Mouse (Mus musculus) kidney, embryonic 14.5 days (tissue): ENCODE results near the gene Sh2d2a. TPM values are rescaled to one million over a fixed set of nuclear protein-coding genes. Genes with fewer than 3 reads are reported as not detected.
"Not testable (repeated sequence)": the region's sequence is repeated elsewhere in the genome, so short reads cannot be mapped to it uniquely, and the experiment has no call there.

Source experiments
- ATAC-seq: fragments of 200-750 bp; cut with Nextera tagmentation; 2 replicates; pipeline ENCODE4 v1.8.0; 2017; ENCODE audit warnings: moderate number of reproducible peaks, mild to moderate bottlenecking, moderate TSS enrichment, moderate library complexity; ENCODE audit not compliant: low FRiP score, low TSS enrichment
- H3K27ac ChIP-seq: fragments of 300-500 bp; sonication (generic); 2 replicates; pipeline ENCODE4 v1.5.1; 2014; ENCODE audit warnings: low read depth, mild to moderate bottlenecking, low read length, moderate library complexity, mixed read lengths
- H3K27me3 ChIP-seq: fragments of 300-500 bp; sonication (generic); 2 replicates; pipeline ENCODE4 v1.6.1; 2014; ENCODE audit warnings: mild to moderate bottlenecking, low read length; ENCODE audit not compliant: control insufficient read depth, insufficient read depth
- H3K36me3 ChIP-seq: fragments of 300-500 bp; sonication (generic); 2 replicates; pipeline ENCODE4 v1.6.1; 2014; ENCODE audit warnings: low read length, mixed read lengths; ENCODE audit not compliant: control insufficient read depth, insufficient read depth
- H3K4me1 ChIP-seq: fragments of 300-500 bp; sonication (generic); 2 replicates; pipeline ENCODE4 v1.6.1; 2014; ENCODE audit warnings: low read length, mixed read lengths; ENCODE audit not compliant: control insufficient read depth, insufficient read depth
- H3K4me2 ChIP-seq: fragments of 300-500 bp; sonication (generic); replicated peaks from 2 replicates; pipeline ENCODE4 v1.6.1; 2014; ENCODE audit warnings: low read depth, mild to moderate bottlenecking, low read length
- H3K4me3 ChIP-seq: fragments of 300-500 bp; sonication (generic); 2 replicates; pipeline ENCODE4 v1.5.1; 2014; ENCODE audit warnings: mild to moderate bottlenecking, low read length
- H3K9ac ChIP-seq: fragments of 300-500 bp; sonication (generic); 2 replicates; pipeline ENCODE4 v1.6.1; 2014; ENCODE audit warnings: low read depth, mild to moderate bottlenecking, low read length, moderate library complexity
- H3K9me3 ChIP-seq: fragments of 300-500 bp; sonication (generic); 2 replicates; pipeline ENCODE4 v1.6.1; 2016; ENCODE audit warnings: low read length; ENCODE audit not compliant: control insufficient read depth
- WGBS: fragments of 180-500 bp; shearing (Covaris S2); extraction: QIAGEN DNeasy Blood & Tissue Kit; methylation state at CpG from one replicate; pipeline ENCODE4 v1.1.7; 2014; 5-methylcytosine and 5-hydroxymethylcytosine counted together
- polyA plus RNA-seq: library from polyadenylated mRNA; unstranded; fragments of >200 nt; fragmentation: Nextera tagmentation; extraction: Ambion mirVana; gene quantifications from 2 replicates; pipeline ENCODE4 v1.2.1, GENCODE M21; 2014

Gene Sh2d2a
- polyA plus RNA-seq, 1 experiment from 2014 or later = 0.22 TPM

DNA sequence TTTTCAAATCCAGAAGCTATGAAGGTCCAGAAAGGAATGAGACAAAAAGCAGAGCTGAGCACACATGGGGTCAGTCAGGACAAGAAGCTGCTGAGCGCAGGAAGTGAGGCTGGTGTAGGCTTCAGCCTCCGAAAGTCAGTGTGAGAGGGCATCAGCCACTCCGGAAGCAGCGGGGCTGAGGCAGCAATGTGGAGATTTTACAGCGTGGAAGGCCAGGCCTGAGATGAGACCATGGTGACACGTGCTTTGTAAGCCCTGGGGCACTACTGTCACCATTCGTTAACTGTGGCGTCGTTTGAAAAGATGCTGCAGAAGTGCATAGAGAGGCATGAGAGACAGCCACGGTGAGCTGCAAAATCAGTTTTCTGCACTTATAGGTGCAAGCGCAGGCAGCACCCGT is 28.3 kb upstream of the Sh2d2a start:
- no peak overlapping the region for H3K4me3 ChIP-seq
- peaks cover 4% of the 10 kb centered on the region; the same call in 1 of the 2 replicates for H3K27me3 ChIP-seq
- H3K9ac ChIP-seq = no peak overlapping the region
- 0 out of 2 replicates have a peak, but pooled peaks cover 5% of the 10 kb centered on the region for H3K4me1 ChIP-seq
- 65% methylated on average over 12 of the region's 12 CpGs for WGBS
- no peak overlapping the region for H3K27ac ChIP-seq
- no peaks in the 10 kb centered on the region for H3K9me3 ChIP-seq
- no peak overlapping the region for H3K4me2 ChIP-seq
- ATAC-seq = no peak
- no peaks in the 10 kb centered on the region for H3K36me3 ChIP-seq

DNA sequence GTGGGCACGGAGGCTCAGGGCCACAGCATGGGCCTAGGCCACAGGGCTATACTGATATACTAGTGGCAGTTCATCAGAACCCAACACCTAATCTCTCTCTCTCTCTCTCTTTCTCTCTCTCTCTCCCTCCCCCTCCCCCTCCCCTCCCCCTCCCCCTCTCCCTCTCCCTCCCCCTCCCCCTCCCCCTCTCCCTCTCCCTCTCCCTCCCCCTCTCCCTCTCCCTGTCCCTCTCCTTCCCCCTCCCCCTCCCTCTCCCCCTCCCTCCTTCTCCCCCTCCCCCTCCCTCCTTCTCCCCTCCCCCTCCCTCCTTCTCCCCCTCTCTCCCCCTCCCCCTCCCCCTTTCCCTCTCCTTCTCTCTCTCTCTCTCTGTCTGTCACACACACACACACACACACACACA is 22.3 kb upstream of the Sh2d2a start, which contains the start of gene Pear1:
Gene Pear1, minus strand, starts transcription at position 101 of the 400 bp plus-strand sequence.
- 94% methylated on average over 1 of the region's 1 CpGs for WGBS
- not testable (repeated sequence) for H3K4me2 ChIP-seq, H3K4me1 ChIP-seq, H3K27ac ChIP-seq, H3K27me3 ChIP-seq, H3K9ac ChIP-seq, H3K36me3 ChIP-seq, ATAC-seq, H3K4me3 ChIP-seq, H3K9me3 ChIP-seq

- H3K36me3 ChIP-seq = no peaks in the 10 kb centered on the region
- H3K27ac ChIP-seq = no peak overlapping the region
- H3K9ac ChIP-seq = no peak overlapping the region
- no peaks in the 10 kb centered on the region for H3K27me3 ChIP-seq
- no peak for ATAC-seq
- H3K4me2 ChIP-seq = no peak overlapping the region
- 49% methylated on average over 4 of the region's 4 CpGs for WGBS
- H3K9me3 ChIP-seq = no peaks in the 10 kb centered on the region
- H3K4me3 ChIP-seq = no peak overlapping the region
- H3K4me1 ChIP-seq = no peaks in the 10 kb centered on the region
Observed at GRCm38 (mm10) chr3:87828435-87828834, 18.1 kb upstream of the Sh2d2a start.

GRCm38 (mm10) chr3:87829025-87829424 is 17.5 kb upstream of the Sh2d2a start:
- no peak overlapping the region for H3K27ac ChIP-seq
- no peak overlapping the region for H3K4me2 ChIP-seq
- H3K4me3 ChIP-seq = no peak overlapping the region
- H3K9me3 ChIP-seq = no peaks in the 10 kb centered on the region
- H3K36me3 ChIP-seq = no peaks in the 10 kb centered on the region
- H3K4me1 ChIP-seq = no peaks in the 10 kb centered on the region
- no peak for ATAC-seq
- H3K27me3 ChIP-seq = no peaks in the 10 kb centered on the region
- WGBS = 53% methylated on average over 10 of the region's 10 CpGs
- no peak overlapping the region for H3K9ac ChIP-seq

DNA sequence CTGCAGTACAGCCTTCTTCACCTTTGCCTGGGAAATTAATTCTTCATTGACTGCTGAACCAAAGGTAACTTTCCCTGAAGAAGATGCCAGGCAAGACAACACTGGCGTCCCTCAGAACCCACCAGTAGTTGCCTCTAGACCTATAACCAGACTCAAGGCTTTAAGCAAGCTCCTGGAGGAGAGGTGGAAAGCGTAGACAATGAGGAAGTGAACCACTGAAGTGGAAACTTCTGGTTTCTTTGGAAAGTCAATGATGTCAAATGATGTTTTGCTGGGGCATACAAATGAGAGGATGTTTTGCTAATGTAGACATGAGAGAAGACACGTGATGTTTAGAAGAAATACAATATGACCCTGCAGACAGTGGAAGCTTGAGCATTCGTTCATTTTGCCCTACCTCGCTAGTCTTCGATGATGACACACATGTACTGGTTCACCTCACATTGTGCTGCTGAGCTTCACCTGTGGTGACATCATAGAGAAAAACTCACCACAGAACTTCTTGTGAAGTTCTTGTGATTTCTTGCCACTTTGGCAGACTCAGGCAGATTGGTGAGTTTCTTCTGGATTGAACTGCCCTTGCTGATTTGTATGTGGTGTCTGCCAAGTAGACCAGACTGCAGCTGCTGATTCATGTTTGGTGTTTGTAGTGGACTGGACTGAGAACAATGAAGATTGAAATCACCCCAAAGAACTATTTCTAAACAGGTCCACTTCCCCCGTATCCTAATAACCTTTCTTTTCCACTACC is 14.3 kb upstream of the Sh2d2a start:
- H3K9me3 ChIP-seq = no peaks in the 10 kb centered on the region
- no peak for ATAC-seq
- no peaks in the 10 kb centered on the region for H3K36me3 ChIP-seq
- no peaks in the 10 kb centered on the region for H3K27me3 ChIP-seq
- no peaks in the 10 kb centered on the region for H3K4me1 ChIP-seq
- H3K9ac ChIP-seq = no peak overlapping the region
- H3K4me3 ChIP-seq = no peak overlapping the region
- 85% methylated on average over 7 of the region's 7 CpGs for WGBS
- H3K27ac ChIP-seq = no peak overlapping the region
- no peak overlapping the region for H3K4me2 ChIP-seq

GRCm38 (mm10) chr3:87833482-87833881 is 13.1 kb upstream of the Sh2d2a start:
- ATAC-seq = no peak
- 70% methylated on average over 5 of the region's 5 CpGs for WGBS
- Histone ChIP-seq H3K27ac (no peak overlapping the region), H3K4me3 (no peak overlapping the region), H3K9ac (no peak overlapping the region), H3K4me2 (no peak overlapping the region), H3K27me3 (no peaks in the 10 kb centered on the region), H3K4me1 (no peaks in the 10 kb centered on the region), H3K36me3 (no peaks in the 10 kb centered on the region), H3K9me3 (no peaks in the 10 kb centered on the region)

DNA sequence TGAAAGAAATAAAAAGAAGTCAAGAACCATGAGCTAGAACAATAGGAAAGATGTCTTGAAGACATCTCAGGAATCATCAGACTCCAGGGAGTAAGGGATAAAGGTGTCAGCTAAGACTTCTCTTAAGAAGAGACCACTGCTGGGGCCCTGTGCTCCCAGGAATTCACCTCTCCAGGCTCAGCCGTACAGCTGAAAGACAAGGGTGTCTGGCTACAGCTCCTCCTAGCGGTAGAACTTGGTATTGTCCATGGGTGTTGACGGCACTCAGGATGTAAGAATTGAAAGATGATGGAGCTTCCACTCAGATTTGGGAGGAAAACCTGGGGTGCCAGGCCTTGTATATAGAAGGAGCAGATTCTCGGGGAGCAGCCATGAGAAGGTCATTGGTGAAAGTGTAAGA is 7.9 kb upstream of the Sh2d2a start:
- H3K4me3 ChIP-seq = no peak overlapping the region
- no peaks in the 10 kb centered on the region for H3K9me3 ChIP-seq
- H3K27me3 ChIP-seq = no peaks in the 10 kb centered on the region
- no peak for ATAC-seq
- H3K9ac ChIP-seq = no peak overlapping the region
- WGBS = 2% methylated on average over 4 of the region's 4 CpGs
- no peaks in the 10 kb centered on the region for H3K36me3 ChIP-seq
- H3K4me1 ChIP-seq = no peaks in the 10 kb centered on the region
- H3K4me2 ChIP-seq = no peak overlapping the region
- no peak overlapping the region for H3K27ac ChIP-seq

DNA sequence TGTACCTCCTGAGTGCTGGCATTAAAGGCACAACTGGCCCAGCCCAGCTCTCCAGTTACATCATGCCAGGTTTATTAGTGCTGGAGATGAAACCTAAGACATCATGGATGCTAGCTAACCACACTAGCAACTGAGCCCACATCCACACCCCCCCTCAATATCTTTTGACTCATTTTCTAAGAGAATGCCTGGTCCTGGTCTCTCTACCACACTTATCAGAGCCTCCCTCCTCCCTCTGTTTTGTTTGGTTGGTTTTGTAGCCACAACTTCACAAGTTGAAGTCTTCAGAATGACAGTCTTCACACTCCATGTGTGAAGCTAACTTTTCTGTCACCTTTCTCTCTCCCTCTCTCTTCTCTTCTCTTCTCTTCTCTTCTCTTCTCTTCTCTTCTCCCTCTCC is 5.7 kb upstream of the Sh2d2a start:
- H3K4me1 ChIP-seq = no peaks in the 10 kb centered on the region
- no peak overlapping the region for H3K9ac ChIP-seq
- H3K9me3 ChIP-seq = no peaks in the 10 kb centered on the region
- H3K27me3 ChIP-seq = no peaks in the 10 kb centered on the region
- H3K36me3 ChIP-seq = no peaks in the 10 kb centered on the region
- no peak overlapping the region for H3K4me2 ChIP-seq
- no peak for ATAC-seq
- no peak overlapping the region for H3K27ac ChIP-seq
- H3K4me3 ChIP-seq = no peak overlapping the region

GRCm38 (mm10) chr3:87844981-87845380 is 1.6 kb upstream of the Sh2d2a start:
- no peak overlapping the region for H3K4me2 ChIP-seq
- no peaks in the 10 kb centered on the region for H3K36me3 ChIP-seq
- no peak overlapping the region for H3K9ac ChIP-seq
- H3K27ac ChIP-seq = no peak overlapping the region
- ATAC-seq = no peak
- H3K4me3 ChIP-seq = no peak overlapping the region
- WGBS = 88% methylated on average over 4 of the region's 4 CpGs
- no peaks in the 10 kb centered on the region for H3K9me3 ChIP-seq
- no peaks in the 10 kb centered on the region for H3K4me1 ChIP-seq
- no peaks in the 10 kb centered on the region for H3K27me3 ChIP-seq
